ENCODE assay signal across 25 mouse cellular contexts in genomic region chr2:6466396-6466795, GRCm38 (mm10).
"Had no signal": no experiment of that assay in that cellular context is flagged by ENCODE, and none has a peak within 500 bp of the region (broad histone marks: within the 10 kb centered on the region; RNA-seq: fewer than 3 reads in every experiment).

No protein-coding gene starts in this region.

- ATAC-seq: intestine, postnatal 0 days; liver, postnatal 0 days had no signal

- H3K9ac ChIP-seq: limb, embryonic 12.5 days; limb, embryonic 15.5 days; liver, embryonic 14.5 days; liver, postnatal 0 days; lung, embryonic 15.5 days; neural tube, embryonic 12.5 days; neural tube, embryonic 15.5 days had no signal

- H3K27ac ChIP-seq: left cerebral cortex, adult 2 months; limb, embryonic 12.5 days; limb, embryonic 15.5 days; liver, embryonic 14.5 days; lung, embryonic 15.5 days; midbrain, embryonic 10.5 days; neural tube, embryonic 12.5 days; neural tube, embryonic 15.5 days; stomach, postnatal 0 days had no signal

- DNase-seq: kidney, adult 2 months; kidney, postnatal 25 days; layer of hippocampus, postnatal 36 days; left cerebral cortex, postnatal 4 days; liver, postnatal 0 days; lung, postnatal 36 days; midbrain, embryonic 14.5 days; right cerebral cortex, adult 18-20 months; right cerebral cortex, postnatal 14 days; right cerebral cortex, postnatal 4 days; thymus, adult 2 months; thymus, postnatal 14 days; thymus, postnatal 4 days had no signal

- H3K4me2 ChIP-seq: limb, embryonic 12.5 days; limb, embryonic 15.5 days; liver, embryonic 11.5 days; lung, embryonic 15.5 days; neural tube, embryonic 12.5 days; neural tube, embryonic 15.5 days had no signal

- H3K9me3 ChIP-seq: limb, embryonic 15.5 days; lung, embryonic 15.5 days; neural tube, embryonic 15.5 days had no signal

- H3K4me3 ChIP-seq: left cerebral cortex, adult 2 months; limb, embryonic 12.5 days; limb, embryonic 15.5 days; lung, embryonic 15.5 days; megakaryocyte, embryonic 14.5 days; midbrain, embryonic 10.5 days; neural tube, embryonic 12.5 days; neural tube, embryonic 15.5 days had no signal

- H3K36me3 ChIP-seq: limb, embryonic 12.5 days; limb, embryonic 15.5 days; lung, embryonic 15.5 days; midbrain, embryonic 10.5 days; neural tube, embryonic 12.5 days; neural tube, embryonic 15.5 days had no signal

- H3K27me3 ChIP-seq: limb, embryonic 12.5 days; limb, embryonic 15.5 days; lung, embryonic 15.5 days; megakaryocyte, embryonic 14.5 days; neural tube, embryonic 12.5 days; neural tube, embryonic 15.5 days had no signal
